Mouse (Mus musculus) kidney, adult 2 months (tissue): ENCODE results near the gene Nmur1.

Experiments used
- CTCF ChIP-seq: fragments of 200-500 bp; conservative IDR thresholded peaks from 2 replicates; pipeline ENCODE4 v1.5.1; 2011; ENCODE audit warnings: low read depth, mild to moderate bottlenecking, control low read depth, low read length, moderate library complexity, mixed read lengths; ENCODE audit not compliant: insufficient read depth, insufficient read length
- POLR2A ChIP-seq: fragments of 200-500 bp; IDR thresholded peaks from one replicate; pipeline ENCODE4 v1.6.1; 2011; ENCODE audit warnings: low read depth, low read length, control low read depth

- TF ChIP-seq CTCF (no peak), POLR2A (no peak)
Measured at GRCm38 (mm10) chr1:86343087-86343645, 82.9 kb downstream of the Nmur1 start.
